Mouse (Mus musculus): ENCODE results near the gene Cacna2d3. TPM values are rescaled to one million over a fixed set of nuclear protein-coding genes. Genes with fewer than 3 reads are reported as not detected.

The Cacna2d3 gene
- polyA plus RNA-seq, 1 experiment from 2014 or later, result 16.2 TPM

- Histone ChIP-seq H3K4me1 (ENCODE audit: control insufficient read depth, insufficient read depth, low read length) (no peaks in the 10 kb centered on the region), H3K9me3 (ENCODE audit: control insufficient read depth, low read length) (no peaks in the 10 kb centered on the region), H3K4me2 (no peak overlapping the region), H3K27ac (ENCODE audit: low read depth, low read length) (no peak overlapping the region), H3K4me3 (ENCODE audit: low read depth, low read length) (no peak overlapping the region), H3K27me3 (ENCODE audit: control insufficient read depth, insufficient read depth, low read length) (no peaks in the 10 kb centered on the region), H3K36me3 (ENCODE audit: control insufficient read depth, insufficient read depth, low read length) (no peaks in the 10 kb centered on the region), H3K9ac (ENCODE audit: low read length) (no peak overlapping the region)
- 91% methylated on average over 3 of the region's 3 CpGs for WGBS
- ATAC-seq (ENCODE audit: low FRiP score), result no peak
- no peak for DNase-seq (ENCODE audit: low spot score, missing footprints)
Measured at GRCm38 (mm10) chr14:29556152-29556551, 165.5 kb downstream of the Cacna2d3 start.

- ATAC-seq (ENCODE audit: low FRiP score), result no peak
- WGBS, result 88% methylated on average over 5 of the region's 5 CpGs
Measured at GRCm38 (mm10) chr14:29552471-29552870, 169.2 kb downstream of the Cacna2d3 start.

GRCm38 (mm10) chr14:29548646-29549045, 173.0 kb downstream of the Cacna2d3 start:
- Histone ChIP-seq H3K36me3 (ENCODE audit: control insufficient read depth, insufficient read depth, low read length) (no peaks in the 10 kb centered on the region), H3K27me3 (ENCODE audit: control insufficient read depth, insufficient read depth, low read length) (no peaks in the 10 kb centered on the region), H3K4me1 (ENCODE audit: control insufficient read depth, insufficient read depth, low read length) (no peaks in the 10 kb centered on the region), H3K4me3 (ENCODE audit: low read depth, low read length) (no peak overlapping the region), H3K4me2 (no peak overlapping the region), H3K9me3 (ENCODE audit: control insufficient read depth, low read length) (no peaks in the 10 kb centered on the region), H3K27ac (ENCODE audit: low read depth, low read length) (no peak overlapping the region), H3K9ac (ENCODE audit: low read length) (no peak overlapping the region)
- no peak for ATAC-seq (ENCODE audit: low FRiP score)
- 48% methylated on average over 5 of the region's 5 CpGs for WGBS
- DNase-seq (ENCODE audit: low spot score, missing footprints), result peak; percentile 77

More at GRCm38 (mm10) chr14:29552471-29552870, 169.2 kb downstream of the Cacna2d3 start:
- no peak overlapping the region for H3K4me3 ChIP-seq (ENCODE audit: low read depth, low read length)
- no peaks in the 10 kb centered on the region for H3K36me3 ChIP-seq (ENCODE audit: control insufficient read depth, insufficient read depth, low read length)
- no peak overlapping the region for H3K4me2 ChIP-seq
- no peaks in the 10 kb centered on the region for H3K9me3 ChIP-seq (ENCODE audit: control insufficient read depth, low read length)
- no peak overlapping the region for H3K27ac ChIP-seq (ENCODE audit: low read depth, low read length)
- H3K9ac ChIP-seq (ENCODE audit: low read length), result no peak overlapping the region
- no peaks in the 10 kb centered on the region for H3K27me3 ChIP-seq (ENCODE audit: control insufficient read depth, insufficient read depth, low read length)
- no peaks in the 10 kb centered on the region for H3K4me1 ChIP-seq (ENCODE audit: control insufficient read depth, insufficient read depth, low read length)
- DNase-seq (ENCODE audit: low spot score, missing footprints), result no peak

GRCm38 (mm10) chr14:29530516-29530915, 191.1 kb downstream of the Cacna2d3 start:
- H3K27ac ChIP-seq (ENCODE audit: low read depth, low read length), result no peak overlapping the region
- WGBS, result 89% methylated on average over 3 of the region's 3 CpGs
- H3K4me1 ChIP-seq (ENCODE audit: control insufficient read depth, insufficient read depth, low read length), result no peaks in the 10 kb centered on the region

GRCm38 (mm10) chr14:29528696-29529095, 193.0 kb downstream of the Cacna2d3 start:
- H3K4me3 ChIP-seq (ENCODE audit: low read depth, low read length), result no peak overlapping the region
- H3K9ac ChIP-seq (ENCODE audit: low read length), result no peak overlapping the region
- H3K27ac ChIP-seq (ENCODE audit: low read depth, low read length), result no peak overlapping the region
- H3K9me3 ChIP-seq (ENCODE audit: control insufficient read depth, low read length), result no peaks in the 10 kb centered on the region
- no peaks in the 10 kb centered on the region for H3K27me3 ChIP-seq (ENCODE audit: control insufficient read depth, insufficient read depth, low read length)
- no peak for ATAC-seq (ENCODE audit: low FRiP score)
- no peak overlapping the region for H3K4me2 ChIP-seq
- H3K36me3 ChIP-seq (ENCODE audit: control insufficient read depth, insufficient read depth, low read length), result no peaks in the 10 kb centered on the region
- no peak for DNase-seq (ENCODE audit: low spot score, missing footprints)
- no peaks in the 10 kb centered on the region for H3K4me1 ChIP-seq (ENCODE audit: control insufficient read depth, insufficient read depth, low read length)
- WGBS, result 84% methylated on average over 10 of the region's 10 CpGs

More at GRCm38 (mm10) chr14:29530516-29530915, 191.1 kb downstream of the Cacna2d3 start:
- H3K36me3 ChIP-seq (ENCODE audit: control insufficient read depth, insufficient read depth, low read length), result no peaks in the 10 kb centered on the region
- no peak overlapping the region for H3K9ac ChIP-seq (ENCODE audit: low read length)
- ATAC-seq (ENCODE audit: low FRiP score) (no peak), DNase-seq (ENCODE audit: low spot score, missing footprints) (no peak)
- no peaks in the 10 kb centered on the region for H3K27me3 ChIP-seq (ENCODE audit: control insufficient read depth, insufficient read depth, low read length)
- no peak overlapping the region for H3K4me3 ChIP-seq (ENCODE audit: low read depth, low read length)
- H3K4me2 ChIP-seq, result no peak overlapping the region
- H3K9me3 ChIP-seq (ENCODE audit: control insufficient read depth, low read length), result no peaks in the 10 kb centered on the region

GRCm38 (mm10) chr14:29519751-29520669, 201.7 kb downstream of the Cacna2d3 start:
- Histone ChIP-seq H3K9ac (ENCODE audit: low read length) (no peak overlapping the region), H3K36me3 (ENCODE audit: control insufficient read depth, insufficient read depth, low read length) (no peaks in the 10 kb centered on the region), H3K27me3 (ENCODE audit: control insufficient read depth, insufficient read depth, low read length) (no peaks in the 10 kb centered on the region), H3K4me3 (ENCODE audit: low read depth, low read length) (no peak overlapping the region), H3K9me3 (ENCODE audit: control insufficient read depth, low read length) (no peaks in the 10 kb centered on the region), H3K4me2 (no peak overlapping the region), H3K4me1 (ENCODE audit: control insufficient read depth, insufficient read depth, low read length) (no peaks in the 10 kb centered on the region), H3K27ac (ENCODE audit: low read depth, low read length) (no peak overlapping the region)
- DNase-seq (ENCODE audit: low spot score, missing footprints) (no peak), ATAC-seq (ENCODE audit: low FRiP score) (no peak)
- 59% methylated on average over 7 of the region's 7 CpGs for WGBS

- Histone ChIP-seq H3K9ac (ENCODE audit: low read length) (no peak overlapping the region), H3K27ac (ENCODE audit: low read depth, low read length) (peak overlapping the region; percentile 35; the same call in 1 of the 2 replicates), H3K4me1 (ENCODE audit: control insufficient read depth, insufficient read depth, low read length) (peaks cover 8% of the 10 kb centered on the region; the same call in 1 of the 2 replicates), H3K27me3 (ENCODE audit: control insufficient read depth, insufficient read depth, low read length) (no peaks in the 10 kb centered on the region), H3K4me3 (ENCODE audit: low read depth, low read length) (no peak overlapping the region), H3K4me2 (no peak overlapping the region), H3K36me3 (ENCODE audit: control insufficient read depth, insufficient read depth, low read length) (no peaks in the 10 kb centered on the region), H3K9me3 (ENCODE audit: control insufficient read depth, low read length) (no peaks in the 10 kb centered on the region)
- DNase-seq (ENCODE audit: low spot score, missing footprints), result no peak
- WGBS, result 27% methylated on average over 5 of the region's 5 CpGs
- ATAC-seq (ENCODE audit: low FRiP score), result no peak
Measured at GRCm38 (mm10) chr14:29502667-29503066, 219.0 kb downstream of the Cacna2d3 start.

- H3K9ac ChIP-seq (ENCODE audit: low read length), result no peak overlapping the region
- no peaks in the 10 kb centered on the region for H3K27me3 ChIP-seq (ENCODE audit: control insufficient read depth, insufficient read depth, low read length)
- H3K4me3 ChIP-seq (ENCODE audit: low read depth, low read length), result no peak overlapping the region
- H3K27ac ChIP-seq (ENCODE audit: low read depth, low read length), result no peak overlapping the region
- ATAC-seq (ENCODE audit: low FRiP score) (no peak), DNase-seq (ENCODE audit: low spot score, missing footprints) (no peak)
- H3K36me3 ChIP-seq (ENCODE audit: control insufficient read depth, insufficient read depth, low read length), result no peaks in the 10 kb centered on the region
- peaks cover 8% of the 10 kb centered on the region; the same call in 1 of the 2 replicates for H3K4me1 ChIP-seq (ENCODE audit: control insufficient read depth, insufficient read depth, low read length)
- H3K4me2 ChIP-seq, result no peak overlapping the region
- 90% methylated on average over 8 of the region's 8 CpGs for WGBS
- H3K9me3 ChIP-seq (ENCODE audit: control insufficient read depth, low read length), result no peaks in the 10 kb centered on the region
Measured at GRCm38 (mm10) chr14:29498546-29499290, 222.9 kb downstream of the Cacna2d3 start.

- Histone ChIP-seq H3K4me2 (no peak overlapping the region), H3K4me3 (ENCODE audit: low read depth, low read length) (no peak overlapping the region), H3K9me3 (ENCODE audit: control insufficient read depth, low read length) (no peaks in the 10 kb centered on the region), H3K27ac (ENCODE audit: low read depth, low read length) (no peak overlapping the region), H3K4me1 (ENCODE audit: control insufficient read depth, insufficient read depth, low read length) (no peaks in the 10 kb centered on the region), H3K27me3 (ENCODE audit: control insufficient read depth, insufficient read depth, low read length) (no peaks in the 10 kb centered on the region), H3K9ac (ENCODE audit: low read length) (no peak overlapping the region), H3K36me3 (ENCODE audit: control insufficient read depth, insufficient read depth, low read length) (no peaks in the 10 kb centered on the region)
- ATAC-seq (ENCODE audit: low FRiP score) (no peak), DNase-seq (ENCODE audit: low spot score, missing footprints) (no peak)
- 93% methylated on average over 3 of the region's 3 CpGs for WGBS
Measured at GRCm38 (mm10) chr14:29496552-29496951, 225.1 kb downstream of the Cacna2d3 start.
